Mouse (Mus musculus): ENCODE data around the gene Rnf213.
"Not testable (repeated sequence)": the region's sequence is repeated elsewhere in the genome, so short reads cannot be mapped to it uniquely, and the experiment has no call there.

Rnf213 gene

GRCm38 (mm10) chr11:119392800-119393482 lies at the start of gene Rnf213:
Rnf213 (plus strand) TSS chr11:119393100.
- DNase-seq: peak; percentile 81

GRCm38 (mm10) chr11:119344178-119344577 lies 48.7 kb upstream of the Rnf213 start:
- no peak for DNase-seq

GRCm38 (mm10) chr11:119344865-119345264 lies 48.0 kb upstream of the Rnf213 start:
- DNase-seq: no peak

GRCm38 (mm10) chr11:119347125-119347524 lies 45.8 kb upstream of the Rnf213 start:
- DNase-seq: no peak

GRCm38 (mm10) chr11:119352113-119352512 lies 40.8 kb upstream of the Rnf213 start:
- no peak for DNase-seq

- no peak for DNase-seq
Observed at GRCm38 (mm10) chr11:119353946-119354345, 39.0 kb upstream of the Rnf213 start.

- peak; percentile 58 for DNase-seq
Observed at GRCm38 (mm10) chr11:119354798-119355442, 38.0 kb upstream of the Rnf213 start.

- DNase-seq: peak; percentile 94
Observed at GRCm38 (mm10) chr11:119355443-119356385, 37.2 kb upstream of the Rnf213 start, which contains the start of the genes Sgsh and Slc26a11. Sgsh (minus strand) TSS chr11:119355536. Slc26a11 (plus strand) TSS chr11:119355557.

- DNase-seq: no peak
Observed at GRCm38 (mm10) chr11:119359089-119359488, 33.8 kb upstream of the Rnf213 start.

- DNase-seq: no peak
Observed at GRCm38 (mm10) chr11:119362769-119363533, 29.9 kb upstream of the Rnf213 start.

GRCm38 (mm10) chr11:119363534-119364145 lies 29.3 kb upstream of the Rnf213 start:
- DNase-seq: peak; percentile 73

- peak; percentile 12 for DNase-seq
Observed at GRCm38 (mm10) chr11:119375425-119375824, 17.5 kb upstream of the Rnf213 start.

- no peak for DNase-seq
Observed at GRCm38 (mm10) chr11:119377326-119377725, 15.6 kb upstream of the Rnf213 start.

- no peak for DNase-seq
Observed at GRCm38 (mm10) chr11:119378551-119378950, 14.3 kb upstream of the Rnf213 start.

GRCm38 (mm10) chr11:119381631-119382337 lies 11.1 kb upstream of the Rnf213 start:
- no peak for DNase-seq

- DNase-seq: no peak
Observed at GRCm38 (mm10) chr11:119382338-119382850, 10.5 kb upstream of the Rnf213 start.

- DNase-seq: no peak
Observed at GRCm38 (mm10) chr11:119384904-119385303, 8.0 kb upstream of the Rnf213 start.

- no peak for DNase-seq
Observed at GRCm38 (mm10) chr11:119386306-119386705, 6.6 kb upstream of the Rnf213 start.

- not testable (repeated sequence) for DNase-seq
Observed at GRCm38 (mm10) chr11:119387273-119387672, 5.6 kb upstream of the Rnf213 start.

- DNase-seq: peak; percentile 89
Observed at GRCm38 (mm10) chr11:119389851-119390270, 3.0 kb upstream of the Rnf213 start.

All from kidney, postnatal 14 days (tissue).